Mouse (Mus musculus) neural tube, embryonic 10.5 days (tissue): ENCODE data around the gene Impdh2.

Experiments used
- DNase-seq: peaks from one replicate; pipeline ENCODE4 v3.0.0-alpha.2; 2017; ENCODE audit warnings: low spot score; ENCODE audit errors: extremely low spot score

Impdh2 gene

GRCm38 (mm10) chr9:108560227-108560841, at the start of gene Impdh2:
TSS of gene Impdh2 (plus strand) at chr9:108560286.
- peak; percentile 95 for DNase-seq

- DNase-seq, result peak; percentile 94
These were observed 43.5 kb upstream of the Impdh2 start, which contains the start of gene Qrich1 for GRCm38 (mm10) chr9:108516380-108517251. TSS of gene Qrich1 (plus strand) at chr9:108516806.

- DNase-seq, result peak; percentile 87
These were observed 42.7 kb upstream of the Impdh2 start for GRCm38 (mm10) chr9:108517253-108517930.

- no peak for DNase-seq
These were observed 42.2 kb upstream of the Impdh2 start for GRCm38 (mm10) chr9:108517931-108518332.

GRCm38 (mm10) chr9:108521604-108522003, 38.5 kb upstream of the Impdh2 start:
- no peak for DNase-seq

- no peak for DNase-seq
These were observed 36.7 kb upstream of the Impdh2 start for GRCm38 (mm10) chr9:108523341-108523740.

GRCm38 (mm10) chr9:108525400-108525799, 34.7 kb upstream of the Impdh2 start:
- no peak for DNase-seq

- DNase-seq, result no peak
These were observed 29.1 kb upstream of the Impdh2 start for GRCm38 (mm10) chr9:108530954-108531353.

GRCm38 (mm10) chr9:108531496-108531895, 28.6 kb upstream of the Impdh2 start:
- DNase-seq, result no peak

GRCm38 (mm10) chr9:108540846-108541245, 19.2 kb upstream of the Impdh2 start:
- no peak for DNase-seq

GRCm38 (mm10) chr9:108545986-108546385, 14.1 kb upstream of the Impdh2 start:
- DNase-seq, result no peak

- no peak for DNase-seq
These were observed 13.2 kb upstream of the Impdh2 start for GRCm38 (mm10) chr9:108546875-108547274.

GRCm38 (mm10) chr9:108559169-108559568, 917 bp upstream of the Impdh2 start:
- DNase-seq, result no peak

GRCm38 (mm10) chr9:108563671-108564070, 3.6 kb downstream of the Impdh2 start:
- no peak for DNase-seq

- no peak for DNase-seq
These were observed 4.0 kb downstream of the Impdh2 start for GRCm38 (mm10) chr9:108564131-108564530.

- no peak for DNase-seq
These were observed 6.1 kb downstream of the Impdh2 start for GRCm38 (mm10) chr9:108565881-108566814.

- DNase-seq, result peak; percentile 96
These were observed 7.0 kb downstream of the Impdh2 start, which contains the start of gene Ndufaf3 for GRCm38 (mm10) chr9:108566815-108567776. TSS of gene Ndufaf3 (minus strand) at chr9:108567434.

GRCm38 (mm10) chr9:108567931-108568419, 7.9 kb downstream of the Impdh2 start:
- DNase-seq, result no peak

GRCm38 (mm10) chr9:108568511-108568921, 8.4 kb downstream of the Impdh2 start:
- DNase-seq, result no peak
